Mouse (Mus musculus) c-Kit-positive CD71-negative TER-119-negative erythroid progenitor cells, embryonic 14.5 days (primary cell): ENCODE measurements around the gene Mllt11.

Experiments
- DNase-seq: peaks from one replicate; pipeline ENCODE4 v3.0.0-alpha.2; 2013; ENCODE audit warnings: low read depth

Gene Mllt11

DNA sequence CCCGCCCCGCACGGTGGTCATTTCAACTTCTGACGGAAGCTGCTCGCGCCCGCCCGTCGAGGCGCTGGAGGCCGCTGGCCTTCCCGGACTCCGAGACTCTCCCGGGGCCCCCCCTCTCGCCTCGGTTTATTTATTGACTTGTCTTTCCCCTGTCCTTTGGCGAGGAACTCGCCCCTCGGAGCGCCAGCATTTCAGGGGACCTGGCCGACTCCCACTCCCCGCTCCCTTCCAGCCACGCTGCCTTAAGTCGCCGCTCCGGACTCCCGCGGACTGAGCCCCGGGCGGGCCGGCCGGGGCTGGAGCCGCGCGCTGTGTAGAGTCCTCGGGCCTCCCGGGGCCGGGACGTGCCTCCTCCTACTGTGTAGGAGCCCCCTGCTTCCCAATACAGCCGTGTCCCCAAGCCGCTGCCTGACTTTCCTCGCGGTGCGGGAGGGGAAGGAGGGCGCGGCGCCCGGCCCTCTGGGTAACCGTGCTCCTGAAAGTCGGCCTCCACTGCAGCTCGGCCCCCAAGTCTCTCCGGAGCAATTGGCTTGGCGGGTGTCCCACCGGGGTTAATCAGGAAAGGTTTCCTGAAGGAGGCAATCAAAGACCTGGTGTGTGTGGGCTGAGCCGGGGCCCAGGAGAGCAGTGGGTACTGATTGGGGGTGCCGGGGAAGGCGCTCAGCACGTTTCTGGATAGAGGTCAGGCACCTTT, 58.6 kb downstream of the Mllt11 start:
- no peak for DNase-seq

DNA sequence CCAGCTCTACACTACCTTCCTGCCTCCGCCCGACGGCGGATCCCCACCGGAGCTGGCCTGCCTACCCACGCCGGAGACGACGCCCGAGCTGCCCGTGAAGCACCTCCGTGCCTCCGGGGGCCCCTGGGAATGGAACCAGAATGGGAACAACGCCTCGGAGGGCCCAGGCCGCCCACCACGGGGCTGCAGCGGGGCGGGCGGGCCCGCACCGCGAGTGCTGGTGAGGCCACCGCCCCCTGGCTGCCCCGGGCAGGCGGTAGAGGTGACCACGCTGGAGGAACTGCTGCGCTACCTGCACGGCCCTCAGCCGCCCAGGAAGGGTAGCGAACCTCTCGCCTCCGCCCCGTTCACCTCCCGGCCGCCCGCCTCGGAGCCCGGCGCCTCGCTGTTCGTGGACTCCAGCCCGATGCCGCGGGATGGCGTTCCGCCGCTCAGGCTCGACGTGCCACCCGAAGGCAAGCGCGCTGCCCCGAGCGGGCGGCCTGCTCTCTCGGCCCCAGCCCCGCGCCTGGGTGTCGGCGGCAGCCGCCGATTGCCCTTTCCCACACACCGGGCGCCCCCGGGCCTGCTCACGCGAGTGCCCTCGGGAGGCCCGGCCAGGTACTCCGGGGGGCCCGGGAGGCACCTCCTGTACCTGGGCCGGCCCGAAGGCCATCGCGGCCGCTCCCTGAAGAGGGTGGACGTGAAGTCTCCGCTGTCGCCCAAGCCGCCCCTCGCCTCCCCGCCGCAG, 59.3 kb downstream of the Mllt11 start:
- no peak for DNase-seq

DNA sequence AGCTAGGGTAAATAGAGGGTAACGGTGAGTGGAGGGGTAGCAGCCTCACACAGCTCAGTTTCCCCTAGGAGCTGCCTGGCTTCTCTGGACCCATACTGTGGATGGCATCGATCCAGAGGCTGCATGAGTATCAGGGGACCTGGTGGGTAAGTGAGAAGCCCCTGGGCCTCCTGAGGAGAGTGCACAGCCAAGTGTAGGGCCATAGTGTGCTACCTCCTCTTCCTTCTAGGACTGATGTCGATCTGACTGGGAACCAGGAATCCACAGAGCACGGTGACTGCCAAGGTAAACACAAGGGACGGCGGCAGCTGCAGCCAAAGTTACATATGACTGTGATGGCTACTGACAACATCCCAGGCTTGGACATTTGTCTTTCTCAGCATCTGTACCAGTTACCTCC, 60.9 kb downstream of the Mllt11 start:
- DNase-seq, result no peak

DNA sequence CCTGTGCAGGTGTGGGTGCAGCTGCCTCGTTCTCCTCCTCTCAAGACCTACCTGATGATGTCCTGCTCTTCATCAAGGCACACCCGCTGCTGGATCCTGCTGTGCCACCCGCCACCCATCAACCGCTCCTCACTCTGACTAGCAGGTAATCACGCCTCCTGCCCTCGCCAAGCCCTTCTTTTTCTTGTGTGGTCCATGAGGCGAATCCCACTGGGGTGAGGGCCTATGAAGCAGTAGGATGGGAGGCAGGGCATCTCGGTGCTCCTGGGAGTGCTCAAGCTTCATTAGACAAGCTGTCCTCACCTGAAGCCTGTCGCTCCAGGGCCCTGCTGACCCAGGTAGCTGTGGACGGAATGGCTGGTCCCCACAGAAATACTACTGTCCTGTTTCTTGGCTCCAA, 62.0 kb downstream of the Mllt11 start:
- DNase-seq, result no peak
